Mouse (Mus musculus): ENCODE results near the gene Zfp566.
A peak's percentile ranks its signal among the peaks of the same experiment; 100 is the strongest.

Gene Zfp566

GRCm38 (mm10) chr7:30050882-30051548, 39.3 kb downstream of the Zfp566 start, which contains the start of gene Zfp14:
TSS of gene Zfp14 (minus strand) at chr7:30051380.
- peak; percentile 72 to 82 for DNase-seq

- no peak for DNase-seq
Measured at GRCm38 (mm10) chr7:30048126-30048525, 42.2 kb downstream of the Zfp566 start.

GRCm38 (mm10) chr7:30044354-30044753, 46.0 kb downstream of the Zfp566 start:
- no peak for DNase-seq

GRCm38 (mm10) chr7:30034331-30034730, 56.0 kb downstream of the Zfp566 start:
- DNase-seq, result no peak

- no peak for DNase-seq
Measured at GRCm38 (mm10) chr7:30031379-30031778, 58.9 kb downstream of the Zfp566 start.

GRCm38 (mm10) chr7:30030677-30031076, 59.6 kb downstream of the Zfp566 start:
- DNase-seq, result peak in 1 of 2 experiments; percentile 31

GRCm38 (mm10) chr7:30028572-30028971, 61.8 kb downstream of the Zfp566 start:
- DNase-seq, result no peak

Data from kidney, adult 8-10 months (tissue).